14 mouse cellular contexts compared by ENCODE assay signal in the genomic region with DNA sequence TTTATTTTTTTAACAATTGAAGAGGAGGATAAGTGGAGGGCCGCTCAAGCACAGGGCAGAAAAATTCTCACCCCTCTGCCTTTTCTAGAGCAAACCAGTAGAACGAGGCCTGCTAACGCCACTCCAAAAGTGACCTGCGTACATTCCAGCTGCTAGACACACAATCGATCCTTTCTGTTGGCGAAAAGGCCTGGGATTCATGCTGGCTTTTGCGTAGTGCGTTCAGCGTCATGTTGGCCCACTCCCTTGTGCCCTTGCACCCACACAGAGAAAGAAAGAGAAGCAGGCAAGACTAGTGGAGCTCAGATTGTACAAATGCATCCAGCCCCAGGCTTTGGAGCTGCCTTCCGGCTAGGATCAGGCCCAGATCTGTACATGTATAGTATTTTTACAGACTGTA. TPM values are rescaled to one million over a fixed set of nuclear protein-coding genes. Genes with fewer than 3 reads are reported as not detected.
DNase-seq lines count a peak whose midpoint lies in the region; ATAC-seq and TF ChIP-seq lines count a peak whose summit lies in the region.
"Had no signal": no experiment of that assay in that cellular context is flagged by ENCODE, and none has a peak within 500 bp of the region (broad histone marks: within the 10 kb centered on the region; RNA-seq: fewer than 3 reads in every experiment).

No protein-coding gene starts in this region.

- no peak overlapping the region for H3K4me2 ChIP-seq in embryonic facial prominence, embryonic 14.5 days (ENCODE audit: low read depth, low read length)
- H3K4me2 ChIP-seq in hindbrain, postnatal 0 days (ENCODE audit: low read depth, low read length) = no peak overlapping the region
- H3K4me2 ChIP-seq in heart, embryonic 11.5 days = no peak overlapping the region
- H3K4me2 ChIP-seq: limb, embryonic 15.5 days; neural tube, embryonic 13.5 days; stomach, embryonic 15.5 days had no signal

- 77% methylated on average over 10 of the region's 10 CpGs for WGBS in liver, adult 2 months
- 58% methylated on average over 10 of the region's 10 CpGs for whole genome bisulfite sequencing in embryonic facial prominence, embryonic 14.5 days
- WGBS in hindbrain, postnatal 0 days = 42% methylated on average over 10 of the region's 10 CpGs
- WGBS in heart, embryonic 11.5 days (ENCODE audit: insufficient replicate concordance) = 80% methylated on average over 10 of the region's 10 CpGs

- no peak overlapping the region for H3K9ac ChIP-seq in liver, adult 2 months (ENCODE audit: low read depth, low read length)
- H3K9ac ChIP-seq in embryonic facial prominence, embryonic 14.5 days (ENCODE audit: low read depth, low read length) = no peak overlapping the region
- H3K9ac ChIP-seq in hindbrain, postnatal 0 days (replicated peaks; ENCODE audit: low read length) = no peak overlapping the region
- H3K9ac ChIP-seq in heart, embryonic 11.5 days (ENCODE audit: low read depth, low read length) = no peak overlapping the region
- H3K9ac ChIP-seq: limb, embryonic 15.5 days; neural tube, embryonic 13.5 days; stomach, embryonic 15.5 days had no signal

- peaks cover 5% of the 10 kb centered on the region; the same call in 1 of the 2 replicates for H3K4me1 ChIP-seq in liver, adult 2 months (ENCODE audit: control insufficient read depth, insufficient read depth, low read length)
- H3K4me1 ChIP-seq in embryonic facial prominence, embryonic 14.5 days (ENCODE audit: control insufficient read depth, insufficient read depth, low read length) = no peaks in the 10 kb centered on the region; the same call in 1 of the 2 replicates
- no peaks in the 10 kb centered on the region for H3K4me1 ChIP-seq in hindbrain, postnatal 0 days (ENCODE audit: insufficient read depth, low read length)
- H3K4me1 ChIP-seq in heart, embryonic 11.5 days (ENCODE audit: control insufficient read depth, insufficient read depth, low read length) = peaks cover 5% of the 10 kb centered on the region
- H3K4me1 ChIP-seq: neural tube, embryonic 13.5 days had no signal

- DNase-seq in liver, adult 2 months (ENCODE audit: extremely low read depth, low read depth, low spot score) = peak; percentile 65
- no peak for DNase-seq in liver
- peak; percentile 62 for DNase-seq in brain, embryonic 14.5 days (ENCODE audit: low read depth)
- no peak for DNase-seq in embryonic facial prominence, embryonic 14.5 days (ENCODE audit: low spot score)
- peak; percentile 44 for DNase-seq in hindbrain, postnatal 0 days (ENCODE audit: low spot score)
- no peak for DNase-seq in adrenal gland, postnatal 10 days
- DNase-seq: adrenal gland, adult 8-10 months had no signal

- H3K36me3 ChIP-seq in liver, adult 2 months (ENCODE audit: control insufficient read depth, insufficient read depth, low read length) = no peaks in the 10 kb centered on the region
- H3K36me3 ChIP-seq in embryonic facial prominence, embryonic 14.5 days (ENCODE audit: control insufficient read depth, insufficient read depth, low read length) = no peaks in the 10 kb centered on the region
- H3K36me3 ChIP-seq in hindbrain, postnatal 0 days (ENCODE audit: insufficient read depth, low read length) = no peaks in the 10 kb centered on the region
- no peaks in the 10 kb centered on the region for H3K36me3 ChIP-seq in heart, embryonic 11.5 days (ENCODE audit: control insufficient read depth, insufficient read depth, low read length)
- H3K36me3 ChIP-seq: limb, embryonic 15.5 days; neural tube, embryonic 13.5 days; stomach, embryonic 15.5 days had no signal

- no peaks in the 10 kb centered on the region for H3K79me2 ChIP-seq in liver, adult 2 months (ENCODE audit: control insufficient read depth, insufficient read depth, low read length)

- H3K27ac ChIP-seq in liver, adult 2 months (replicated peaks; ENCODE audit: insufficient read depth, low read depth, low read length) = no peak overlapping the region
- H3K27ac ChIP-seq in embryonic facial prominence, embryonic 14.5 days (replicated peaks; ENCODE audit: low read depth, low read length) = no peak overlapping the region; the same call in 1 of the 2 replicates
- peak overlapping the region; percentile 32; the same call in 1 of the 2 replicates for H3K27ac ChIP-seq in hindbrain, postnatal 0 days
- no peak overlapping the region for H3K27ac ChIP-seq in heart, embryonic 11.5 days (ENCODE audit: low read depth, low read length)
- H3K27ac ChIP-seq: limb, embryonic 15.5 days; stomach, embryonic 15.5 days had no signal

- TF ChIP-seq CTCF in liver, adult 2 months (IDR thresholded peaks at IDR 0.05; ENCODE audit: low read depth, low read length) = no peak
- TF ChIP-seq CTCF in brain, embryonic 14.5 days (IDR thresholded peaks at IDR 0.05; ENCODE audit: borderline replicate concordance, extremely low read depth, insufficient read depth, insufficient read length) = no peak
- TF ChIP-seq CTCF in hindbrain, postnatal 0 days (IDR thresholded peaks at IDR 0.05; ENCODE audit: low read depth) = no peak

- no peak for TF ChIP-seq POLR2A in liver, adult 2 months (IDR thresholded peaks at IDR 0.05; ENCODE audit: extremely low read depth, insufficient read depth, low read length)
- no peak for TF ChIP-seq POLR2A in brain, embryonic 14.5 days (IDR thresholded peaks at IDR 0.05; ENCODE audit: borderline replicate concordance, extremely low read depth, insufficient read depth, insufficient read length, poor library complexity, severe bottlenecking)

- ATAC-seq in embryonic facial prominence, embryonic 14.5 days (ENCODE audit: low read depth) = peak; percentile 50; the same call in 1 of the 2 replicates
- ATAC-seq in hindbrain, postnatal 0 days = peak; percentile 83
- no peak for ATAC-seq in megakaryocyte-erythroid progenitor cell, adult 5-6 weeks (replicated peaks; ENCODE audit: low FRiP score, low TSS enrichment, poor library complexity, severe bottlenecking)
- ATAC-seq in heart, embryonic 11.5 days (replicated peaks; ENCODE audit: insufficient number of reproducible peaks, low FRiP score, low TSS enrichment) = no peak
- ATAC-seq: Patski had no signal

- H3K4me3 ChIP-seq in liver, adult 2 months (ENCODE audit: insufficient read depth, low read depth, low read length) = no peak overlapping the region
- H3K4me3 ChIP-seq in embryonic facial prominence, embryonic 14.5 days (ENCODE audit: low read depth, low read length) = no peak overlapping the region
- no peak overlapping the region for H3K4me3 ChIP-seq in hindbrain, postnatal 0 days (ENCODE audit: low read length)
- no peak overlapping the region for H3K4me3 ChIP-seq in heart, embryonic 11.5 days (ENCODE audit: low read depth, low read length)
- H3K4me3 ChIP-seq: limb, embryonic 15.5 days; neural tube, embryonic 13.5 days; stomach, embryonic 15.5 days had no signal

- no peaks in the 10 kb centered on the region for H3K27me3 ChIP-seq in liver, adult 2 months (ENCODE audit: control insufficient read depth, insufficient read depth, low read length)
- H3K27me3 ChIP-seq in embryonic facial prominence, embryonic 14.5 days (replicated peaks; ENCODE audit: control insufficient read depth, insufficient read depth, low read length) = no peaks in the 10 kb centered on the region
- H3K27me3 ChIP-seq in hindbrain, postnatal 0 days (ENCODE audit: insufficient read depth, low read length) = no peaks in the 10 kb centered on the region
- H3K27me3 ChIP-seq in heart, embryonic 11.5 days (ENCODE audit: control insufficient read depth, insufficient read depth, low read length) = no peaks in the 10 kb centered on the region
- H3K27me3 ChIP-seq: CH12.LX; limb, embryonic 15.5 days; neural tube, embryonic 13.5 days; stomach, embryonic 15.5 days had no signal

- H3K9me3 ChIP-seq in embryonic facial prominence, embryonic 14.5 days (ENCODE audit: control insufficient read depth, low read length) = peaks cover 5% of the 10 kb centered on the region; the same call in 1 of the 2 replicates
- no peaks in the 10 kb centered on the region for H3K9me3 ChIP-seq in hindbrain, postnatal 0 days (ENCODE audit: low read length)
- no peaks in the 10 kb centered on the region for H3K9me3 ChIP-seq in heart, embryonic 11.5 days (replicated peaks; ENCODE audit: control insufficient read depth, low read length)
- H3K9me3 ChIP-seq: limb, embryonic 15.5 days; neural tube, embryonic 13.5 days; stomach, embryonic 15.5 days had no signal

RNA-seq across cellular contexts. Expression of gene Pde7b, which starts 55.4 kb away (rescaled TPM):
- total RNA-seq in liver, adult 2 months (2014; rRNA removed) = 7.9 and 8.8 TPM in 2 replicates
- 3.1 and 3.2 TPM in 2 replicates for polyA plus RNA-seq in liver, adult 2 months (2012; rRNA removed)
- 3.9 and 6.1 TPM in 2 replicates for polyA plus RNA-seq in brain, embryonic 14.5 days (2012; rRNA removed)
- 8.8 and 9.0 TPM in 2 replicates for polyA plus RNA-seq in embryonic facial prominence, embryonic 14.5 days (2014; fragmentation: Nextera tagmentation; extraction: Ambion mirVana)
- 7.3 and 7.9 TPM in 2 replicates for total RNA-seq in hindbrain, postnatal 0 days (2014; rRNA removed)
- polyA plus RNA-seq in hindbrain, postnatal 0 days (2015; fragmentation: Nextera tagmentation; extraction: Ambion mirVana) = 2.3 and 2.6 TPM in 2 replicates
- total RNA-seq in megakaryocyte-erythroid progenitor cell, adult 5-6 weeks (2014; fragmentation: Nextera tagmentation) = 2.5 TPM in 1 of 2 replicates, not detected in the other
- not detected in 2 replicates for total RNA-seq in megakaryocyte-erythroid progenitor cell, adult 5-6 weeks (2017)
- total RNA-seq in adrenal gland, postnatal 10 days (2021) = 10 to 100 TPM; 23.7 to 24.5 TPM
- 9.7 and 12.1 TPM in 2 replicates for polyA plus RNA-seq in heart, embryonic 11.5 days (2014; fragmentation: Nextera tagmentation; extraction: Ambion mirVana)
- total RNA-seq: CH12.LX had no signal

Comparison
In these comparisons a context has a peak if more than half of its experiments do, and no peak if none do; other contexts are left out.
1. DNase-seq: peak in liver, adult 2 months (single experiment), brain, embryonic 14.5 days (single experiment) and hindbrain, postnatal 0 days (single experiment); none in liver (single experiment), embryonic facial prominence, embryonic 14.5 days (single experiment) and adrenal gland, postnatal 10 days (single experiment).
2. ATAC-seq: peak in embryonic facial prominence, embryonic 14.5 days (single experiment) and hindbrain, postnatal 0 days (single experiment); none in megakaryocyte-erythroid progenitor cell, adult 5-6 weeks (single experiment) and heart, embryonic 11.5 days (single experiment).